Mouse (Mus musculus) limb, embryonic 14.5 days (tissue): ENCODE data around the gene Poll. TPM values are rescaled to one million over a fixed set of nuclear protein-coding genes. Genes with fewer than 3 reads are reported as not detected.
"Not testable (repeated sequence)": the region's sequence is repeated elsewhere in the genome, so short reads cannot be mapped to it uniquely, and the experiment has no call there.

Experiments used
- ATAC-seq: fragments of 200-750 bp; cut with Nextera tagmentation; 2 replicates; pipeline ENCODE4 v1.8.0; 2017; ENCODE audit warnings: low read depth, moderate number of reproducible peaks, moderate TSS enrichment; ENCODE audit not compliant: low FRiP score
- DNase-seq: peaks from one replicate; pipeline ENCODE4 v3.0.0-alpha.2; 2015; ENCODE audit warnings: low spot score
- H3K27ac ChIP-seq: fragments of 300-500 bp; sonication (generic); replicated peaks from 2 replicates; pipeline ENCODE4 v1.5.1; 2014; ENCODE audit warnings: low read depth, mild to moderate bottlenecking, low read length, moderate library complexity, mixed read lengths
- H3K27me3 ChIP-seq: fragments of 300-500 bp; sonication (generic); 2 replicates; pipeline ENCODE4 v1.6.1; 2014; ENCODE audit warnings: low read length, mixed read lengths; ENCODE audit not compliant: control insufficient read depth, insufficient read depth
- H3K36me3 ChIP-seq: fragments of 300-500 bp; sonication (generic); 2 replicates; pipeline ENCODE4 v1.6.1; 2014; ENCODE audit warnings: mild to moderate bottlenecking, low read length, moderate library complexity, mixed read lengths; ENCODE audit not compliant: control insufficient read depth, insufficient read depth
- H3K4me1 ChIP-seq: fragments of 300-500 bp; sonication (generic); 2 replicates; pipeline ENCODE4 v1.6.1; 2014; ENCODE audit warnings: antibody characterized with exemption, low read length, mixed read lengths; ENCODE audit not compliant: control insufficient read depth, insufficient read depth
- H3K4me2 ChIP-seq: fragments of 300-500 bp; sonication (generic); replicated peaks from 2 replicates; pipeline ENCODE4 v1.6.1; 2014; ENCODE audit warnings: low read depth, mild to moderate bottlenecking, low read length, moderate library complexity; ENCODE audit not compliant: severe bottlenecking
- H3K4me3 ChIP-seq: fragments of 300-500 bp; sonication (generic); replicated peaks from 2 replicates; pipeline ENCODE4 v1.5.1; 2014; ENCODE audit warnings: low read length
- H3K9ac ChIP-seq: fragments of 300-500 bp; sonication (generic); 2 replicates; pipeline ENCODE4 v1.6.1; 2014; ENCODE audit warnings: mild to moderate bottlenecking, low read depth, low read length, moderate library complexity; ENCODE audit not compliant: severe bottlenecking
- H3K9me3 ChIP-seq: fragments of 300-500 bp; sonication (generic); 2 replicates; pipeline ENCODE4 v1.6.1; 2016; ENCODE audit warnings: low read length; ENCODE audit not compliant: control insufficient read depth
- POLR2A ChIP-seq: fragments of 200-500 bp; IDR thresholded peaks from 2 replicates; pipeline ENCODE4 v1.8.0; 2012; ENCODE audit warnings: inconsistent platforms, mild to moderate bottlenecking, moderate library complexity, borderline replicate concordance; ENCODE audit not compliant: insufficient read depth, insufficient read length; ENCODE audit errors: extremely low read depth
- WGBS: fragments of 180-500 bp; shearing (Covaris S2); extraction: QIAGEN DNeasy Blood & Tissue Kit; methylation state at CpG from one replicate; pipeline ENCODE4 v1.1.7; 2014; 5-methylcytosine and 5-hydroxymethylcytosine counted together
- polyA plus RNA-seq, 2 experiments: library from polyadenylated mRNA; depleted of rRNA in 1 of 2; stranded (reverse) in 1 of 2; unstranded in 1 of 2; fragments of >200 nt; fragmentation: Nextera tagmentation in 1 of 2; extraction: Ambion mirVana in 1 of 2; gene quantifications; 2 replicates each; pipeline versions ENCODE4 v1.2.1 to v1.2.3; 2012 to 2014

Poll gene
- polyA plus RNA-seq, 2 experiments = 12.3 to 12.5 TPM

DNA sequence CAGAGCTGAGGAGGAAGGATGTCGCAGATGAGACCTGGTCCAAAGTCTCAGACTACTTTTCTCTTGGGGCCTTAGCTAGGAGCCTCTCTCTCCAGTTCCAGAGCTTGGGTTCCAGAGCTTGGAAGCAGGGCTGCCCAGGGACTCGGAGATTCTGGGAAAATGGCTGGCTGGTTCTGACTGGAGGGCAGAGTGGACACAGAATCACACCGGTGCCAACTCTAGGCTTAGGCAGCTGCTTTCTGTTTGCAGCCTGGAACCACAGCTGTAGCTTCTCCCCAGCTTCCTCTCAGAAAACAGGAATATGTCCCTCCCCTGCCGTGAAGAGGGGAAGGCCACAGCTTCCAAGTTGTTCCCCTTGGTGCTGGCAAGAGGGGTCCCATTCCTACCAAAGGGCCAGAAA is 10.4 kb downstream of the Poll start:
- H3K27ac ChIP-seq = no peak overlapping the region
- no peak overlapping the region for H3K4me3 ChIP-seq
- TF ChIP-seq POLR2A = no peak
- no peak overlapping the region for H3K4me2 ChIP-seq
- WGBS = 76% methylated on average over 4 of the region's 4 CpGs
- no peaks in the 10 kb centered on the region; the same call in 1 of the 2 replicates for H3K4me1 ChIP-seq
- H3K36me3 ChIP-seq = peaks cover 14% of the 10 kb centered on the region
- no peak overlapping the region for H3K9ac ChIP-seq
- DNase-seq (no peak), ATAC-seq (no peak)
- H3K9me3 ChIP-seq = no peaks in the 10 kb centered on the region
- peaks cover 6% of the 10 kb centered on the region; the same call in 1 of the 2 replicates for H3K27me3 ChIP-seq

GRCm38 (mm10) chr19:45549128-45549915 is 11.0 kb downstream of the Poll start:
- peaks cover 5% of the 10 kb centered on the region; the same call in 1 of the 2 replicates for H3K4me1 ChIP-seq
- DNase-seq (no peak), ATAC-seq (no peak)
- H3K9me3 ChIP-seq = no peaks in the 10 kb centered on the region
- H3K4me3 ChIP-seq = no peak overlapping the region
- H3K4me2 ChIP-seq = no peak overlapping the region
- no peak overlapping the region for H3K9ac ChIP-seq
- H3K27me3 ChIP-seq = peaks cover 6% of the 10 kb centered on the region; the same call in 1 of the 2 replicates
- WGBS = 48% methylated on average over 23 of the region's 23 CpGs
- H3K27ac ChIP-seq = no peak overlapping the region
- TF ChIP-seq POLR2A = no peak
- H3K36me3 ChIP-seq = peaks cover 7% of the 10 kb centered on the region

GRCm38 (mm10) chr19:45548196-45548595 is 12.1 kb downstream of the Poll start:
- not testable (repeated sequence) for H3K4me2 ChIP-seq, H3K4me3 ChIP-seq, H3K4me1 ChIP-seq, H3K9ac ChIP-seq, ATAC-seq, H3K27me3 ChIP-seq, DNase-seq, H3K36me3 ChIP-seq, H3K27ac ChIP-seq, H3K9me3 ChIP-seq

DNA sequence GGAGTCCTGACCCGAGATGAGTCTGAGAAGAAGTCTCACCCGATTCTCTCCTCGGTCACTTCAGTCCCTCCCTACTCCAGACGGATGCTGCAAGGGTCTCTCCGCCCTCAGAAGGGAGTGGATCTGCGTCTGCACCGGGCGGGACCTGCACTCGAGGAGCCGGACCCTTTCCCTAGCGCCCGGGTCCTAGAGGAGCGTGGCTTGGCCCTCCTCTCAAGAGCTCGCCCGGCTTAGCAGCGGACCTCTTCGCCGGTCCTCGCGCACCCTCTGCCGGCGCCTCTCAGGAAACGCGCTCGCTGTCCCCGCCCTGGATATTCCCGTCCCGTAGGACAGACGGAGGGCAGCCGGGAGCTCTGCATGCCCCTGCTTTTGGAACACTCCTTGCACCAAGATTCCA is 15.4 kb downstream of the Poll start:
- peak overlapping the region; percentile 62 for H3K4me2 ChIP-seq
- no peak for TF ChIP-seq POLR2A
- H3K4me3 ChIP-seq = peak overlapping the region; percentile 29
- no peaks in the 10 kb centered on the region for H3K9me3 ChIP-seq
- 0% methylated on average over 29 of the region's 30 CpGs for WGBS
- peak overlapping the region; percentile 40 for H3K9ac ChIP-seq
- H3K36me3 ChIP-seq = no peaks in the 10 kb centered on the region
- peaks cover 24% of the 10 kb centered on the region for H3K27me3 ChIP-seq
- DNase-seq (peak; percentile 81), ATAC-seq (peak; percentile 76)
- H3K4me1 ChIP-seq = peaks cover 5% of the 10 kb centered on the region; the same call in 1 of the 2 replicates
- no peak overlapping the region for H3K27ac ChIP-seq

- DNase-seq (no peak), ATAC-seq (no peak)
- peak overlapping the region; percentile 40 for H3K9ac ChIP-seq
- peaks cover 5% of the 10 kb centered on the region; the same call in 1 of the 2 replicates for H3K4me1 ChIP-seq
- TF ChIP-seq POLR2A = no peak
- no peaks in the 10 kb centered on the region for H3K36me3 ChIP-seq
- H3K9me3 ChIP-seq = no peaks in the 10 kb centered on the region
- peak overlapping the region; percentile 62 for H3K4me2 ChIP-seq
- H3K27me3 ChIP-seq = peaks cover 24% of the 10 kb centered on the region
- WGBS = under 1% methylated on average over 13 of the region's 26 CpGs
- peak overlapping the region; percentile 29 for H3K4me3 ChIP-seq
- no peak overlapping the region for H3K27ac ChIP-seq
Measured at GRCm38 (mm10) chr19:45544152-45544924, 16.0 kb downstream of the Poll start.
